Mouse (Mus musculus): ENCODE data around the gene Bcas3.

DNA sequence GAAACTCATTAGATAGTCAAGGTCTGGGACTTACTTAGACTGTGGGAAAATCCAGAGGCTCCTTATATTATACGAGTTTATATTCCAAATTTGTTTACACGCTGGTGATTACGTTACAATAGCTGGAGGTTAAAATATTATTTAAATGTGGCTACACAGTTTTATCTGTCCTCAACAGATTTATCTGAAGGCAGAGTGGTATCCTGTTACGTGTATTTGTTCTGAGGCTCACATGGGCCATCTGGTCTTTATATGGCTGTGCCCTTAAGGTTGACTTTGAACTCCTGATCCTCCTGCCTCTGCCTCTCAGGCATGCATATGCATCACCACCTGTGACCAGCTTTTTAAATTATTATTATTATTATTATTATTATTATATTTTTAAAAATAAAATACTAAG, 852 bp downstream of the Bcas3 start:
- TF ChIP-seq CTCF (IDR thresholded peaks at IDR 0.05): no peak
- no peak for TF ChIP-seq EP300 (IDR thresholded peaks at IDR 0.05)
